Mouse (Mus musculus) hindbrain, embryonic 10.5 days (tissue): Measurements from ENCODE around the gene Syf2. TPM values are rescaled to one million over a fixed set of nuclear protein-coding genes. Genes with fewer than 3 reads are reported as not detected.

Source experiments
- DNase-seq: peaks from one replicate; pipeline ENCODE4 v3.0.0-alpha.2; 2017; ENCODE audit warnings: low spot score
- H3K27ac ChIP-seq: fragments of 300-500 bp; sonication (generic); 2 replicates; pipeline ENCODE4 v1.5.1; 2016; ENCODE audit warnings: mild to moderate bottlenecking, moderate library complexity
- H3K27me3 ChIP-seq: fragments of 300-500 bp; sonication (generic); 2 replicates; pipeline ENCODE4 v1.6.1; 2016; ENCODE audit warnings: mild to moderate bottlenecking; ENCODE audit not compliant: poor library complexity, insufficient read depth, severe bottlenecking
- H3K36me3 ChIP-seq: fragments of 300-500 bp; sonication (generic); 2 replicates; pipeline ENCODE4 v1.6.1; 2016; ENCODE audit warnings: mild to moderate bottlenecking, moderate library complexity
- H3K4me1 ChIP-seq: fragments of 300-500 bp; sonication (generic); replicated peaks from 2 replicates; pipeline ENCODE4 v1.6.1; 2016; ENCODE audit warnings: mild to moderate bottlenecking
- H3K4me3 ChIP-seq: fragments of 300-500 bp; sonication (generic); 2 replicates; pipeline ENCODE4 v1.5.1; 2016; ENCODE audit warnings: mild to moderate bottlenecking, moderate library complexity
- H3K9me3 ChIP-seq: fragments of 300-500 bp; sonication (generic); 2 replicates; pipeline ENCODE4 v1.6.1; 2016; ENCODE audit warnings: mild to moderate bottlenecking, moderate library complexity
- WGBS: fragments of 180-500 bp; shearing (Covaris S2); methylation state at CpG from one replicate; pipeline ENCODE4 v1.1.7; 2016; 5-methylcytosine and 5-hydroxymethylcytosine counted together
- polyA plus RNA-seq: library from polyadenylated mRNA; unstranded; fragments of >200 nt; fragmentation: Nextera tagmentation; extraction: Ambion mirVana; gene quantifications from 2 replicates; pipeline ENCODE4 v1.2.1, GENCODE M21; 2016

Gene Syf2
- polyA plus RNA-seq, 1 experiment from 2014 or later: 75.2 TPM

DNA sequence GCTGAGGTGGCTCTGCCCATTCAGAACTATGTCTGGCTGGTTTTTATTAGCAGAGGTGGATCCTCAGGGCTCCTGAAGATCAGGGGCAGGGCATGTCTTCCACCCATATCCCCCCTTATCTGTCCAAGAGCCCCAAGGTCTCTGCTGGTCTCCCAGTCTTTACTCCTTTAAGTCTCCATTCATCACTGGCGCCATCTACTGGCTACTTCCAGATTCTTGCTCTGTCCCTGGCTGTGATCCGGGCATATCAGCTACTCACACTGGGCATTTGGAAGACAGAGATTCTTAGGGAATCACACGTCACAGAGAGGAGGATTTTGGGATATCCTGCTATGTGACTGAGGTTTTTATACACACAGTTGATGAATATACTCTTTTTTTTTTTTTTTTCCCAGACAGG lies 25.6 kb downstream of the Syf2 start:
- peaks cover 35% of the 10 kb centered on the region for H3K27me3 ChIP-seq
- H3K36me3 ChIP-seq: no peaks in the 10 kb centered on the region
- H3K4me1 ChIP-seq: peaks cover 9% of the 10 kb centered on the region
- 23% methylated on average over 3 of the region's 3 CpGs for WGBS
- H3K4me3 ChIP-seq: no peak overlapping the region
- peak; percentile 58 for DNase-seq
- no peak overlapping the region for H3K27ac ChIP-seq
- no peaks in the 10 kb centered on the region for H3K9me3 ChIP-seq

DNA sequence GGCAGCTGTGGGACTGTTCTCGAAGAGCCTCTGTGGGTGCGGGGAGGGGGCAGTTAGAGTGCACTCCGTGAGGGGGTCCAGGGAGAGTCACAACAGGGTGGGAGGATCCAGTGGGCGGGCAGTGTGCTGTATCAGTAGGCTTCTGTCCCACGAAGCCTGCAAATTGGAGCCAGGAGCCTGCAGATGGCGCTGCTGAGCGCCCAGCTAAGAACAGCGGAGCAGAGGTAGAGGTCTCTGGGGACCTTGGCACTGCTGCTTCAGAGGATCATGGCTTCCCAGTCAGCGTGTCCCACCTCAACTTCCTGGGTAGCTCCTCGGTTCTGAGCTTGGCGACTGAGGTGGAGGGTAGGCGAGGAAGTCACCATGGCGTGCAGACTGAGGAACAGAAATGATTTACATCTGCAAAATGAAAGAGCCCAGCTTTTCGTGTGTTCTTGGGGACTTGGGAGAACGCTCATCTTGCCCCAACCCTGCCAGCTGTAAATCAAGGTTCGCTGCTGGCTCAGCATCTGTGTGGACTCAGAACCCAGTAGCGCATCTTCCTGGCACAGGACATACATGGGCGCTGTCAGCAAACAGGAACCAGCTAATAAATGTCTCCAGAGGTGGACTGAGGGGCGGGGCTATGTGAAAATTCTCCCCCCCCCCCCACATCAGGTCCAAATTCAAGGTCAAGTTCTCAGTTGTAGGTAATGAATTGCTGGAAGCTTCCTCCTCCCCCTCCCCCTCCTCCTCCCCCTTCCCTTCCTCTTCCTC lies 32.5 kb downstream of the Syf2 start:
- WGBS: 27% methylated on average over 19 of the region's 19 CpGs
- Histone ChIP-seq H3K36me3 (no peaks in the 10 kb centered on the region), H3K4me1 (peaks cover 7% of the 10 kb centered on the region; the same call in 1 of the 2 replicates), H3K27me3 (peaks cover 10% of the 10 kb centered on the region; the same call in 1 of the 2 replicates), H3K9me3 (no peaks in the 10 kb centered on the region), H3K4me3 (0 out of 2 replicates have a peak overlapping the region, but pooled peaks have one; percentile 18), H3K27ac (peak overlapping the region; percentile 23; the same call in 1 of the 2 replicates)
- peak; percentile 60 for DNase-seq

DNA sequence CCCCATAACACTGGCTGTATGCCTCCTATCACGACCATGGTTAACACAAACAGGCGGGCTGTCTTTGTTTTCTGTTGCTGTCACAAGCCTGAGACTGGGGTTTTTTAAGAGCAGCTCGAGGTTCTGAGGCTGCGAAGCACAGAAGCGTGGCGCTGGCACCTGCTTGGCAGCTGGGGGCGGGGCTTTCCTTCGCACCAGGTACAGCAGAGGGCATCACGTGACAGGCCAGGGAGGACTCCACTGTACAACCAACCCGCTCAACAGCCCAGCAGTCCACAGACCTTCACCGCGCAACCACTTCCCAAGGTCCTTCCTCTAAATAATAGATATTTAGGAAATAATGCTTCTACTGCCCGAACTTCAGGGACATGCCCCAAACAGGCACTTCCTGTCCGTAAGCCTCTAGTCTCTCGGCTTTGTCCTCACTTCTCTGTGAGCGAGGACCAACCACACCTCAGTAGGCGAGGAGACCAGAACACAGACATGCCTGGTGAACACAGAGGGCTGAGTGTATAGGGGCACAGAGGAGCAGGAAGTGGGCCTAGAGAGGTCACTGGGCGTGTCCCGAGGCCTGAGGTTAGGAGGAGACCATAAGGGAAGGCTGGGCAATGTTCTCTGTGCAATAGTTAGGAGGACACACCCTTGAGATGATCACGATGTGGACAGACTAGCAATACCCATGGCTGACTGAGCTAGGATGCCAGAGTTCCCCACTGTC lies 37.3 kb downstream of the Syf2 start:
- H3K4me1 ChIP-seq: peaks cover 9% of the 10 kb centered on the region; the same call in 1 of the 2 replicates
- 82% methylated on average over 20 of the region's 20 CpGs for WGBS
- H3K9me3 ChIP-seq: no peaks in the 10 kb centered on the region
- H3K27ac ChIP-seq: no peak overlapping the region
- H3K4me3 ChIP-seq: no peak overlapping the region
- no peak for DNase-seq
- no peaks in the 10 kb centered on the region for H3K27me3 ChIP-seq
- no peaks in the 10 kb centered on the region for H3K36me3 ChIP-seq

DNA sequence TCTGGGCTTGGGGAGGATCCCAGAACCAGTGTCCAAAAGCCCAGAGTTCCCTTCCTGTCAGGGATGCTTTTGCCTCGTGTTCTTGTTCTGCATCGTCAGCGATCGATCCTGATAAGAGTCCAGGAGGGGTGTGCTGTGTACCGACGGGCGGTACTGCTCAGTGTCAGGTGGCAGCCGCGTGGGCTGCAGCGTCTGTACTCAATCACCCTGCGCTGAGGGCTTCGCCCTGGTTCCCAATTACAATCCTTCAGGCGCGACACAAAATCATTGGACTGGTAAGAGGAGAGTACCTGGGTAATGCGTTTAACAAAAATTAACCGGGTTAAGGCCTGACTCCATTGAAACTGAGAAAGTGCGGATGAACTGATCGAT lies 37.9 kb downstream of the Syf2 start:
- Histone ChIP-seq H3K27me3 (no peaks in the 10 kb centered on the region), H3K4me1 (0 out of 2 replicates have a peak, but pooled peaks cover 5% of the 10 kb centered on the region), H3K36me3 (no peaks in the 10 kb centered on the region), H3K27ac (no peak overlapping the region), H3K9me3 (no peaks in the 10 kb centered on the region), H3K4me3 (no peak overlapping the region)
- 87% methylated on average over 18 of the region's 18 CpGs for WGBS
- DNase-seq: no peak

DNA sequence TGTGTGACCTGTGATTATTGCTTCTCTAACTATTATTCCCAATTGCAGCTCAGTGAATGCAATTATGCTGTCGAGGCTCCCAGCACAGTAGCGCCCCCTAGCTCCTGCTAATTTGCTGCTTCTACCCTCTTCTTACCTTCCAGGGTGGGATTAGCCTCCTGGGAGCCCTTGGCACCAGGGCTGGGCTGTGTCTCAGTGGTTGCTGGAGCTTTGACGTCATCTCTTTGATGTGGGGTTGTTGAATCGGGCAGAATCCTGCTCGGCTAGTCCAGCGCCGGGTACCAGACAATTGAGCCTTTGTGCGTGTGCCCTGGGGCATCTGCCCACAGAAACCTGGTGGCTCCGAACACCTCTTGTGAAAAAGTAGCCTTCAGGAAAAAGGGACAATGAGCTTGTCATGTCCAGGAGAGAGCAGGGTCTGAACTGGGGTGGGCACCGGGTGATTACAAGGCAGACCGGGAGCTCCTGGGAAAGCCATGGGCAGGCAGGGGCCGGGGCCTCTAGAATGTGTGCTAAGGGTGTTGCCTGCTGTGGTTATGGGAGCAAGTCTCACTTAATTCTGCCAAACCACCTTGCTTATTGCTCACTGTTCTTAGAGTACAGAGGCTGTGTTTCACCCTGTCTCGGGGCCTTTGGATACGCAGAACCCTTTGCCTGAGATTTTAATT lies 44.7 kb downstream of the Syf2 start:
- 31% methylated on average over 14 of the region's 14 CpGs for WGBS
- Histone ChIP-seq H3K9me3 (no peaks in the 10 kb centered on the region), H3K4me1 (peaks cover 23% of the 10 kb centered on the region), H3K27me3 (no peaks in the 10 kb centered on the region; the same call in 1 of the 2 replicates), H3K4me3 (no peak overlapping the region), H3K27ac (no peak overlapping the region), H3K36me3 (no peaks in the 10 kb centered on the region)
- peak; percentile 34 for DNase-seq

DNA sequence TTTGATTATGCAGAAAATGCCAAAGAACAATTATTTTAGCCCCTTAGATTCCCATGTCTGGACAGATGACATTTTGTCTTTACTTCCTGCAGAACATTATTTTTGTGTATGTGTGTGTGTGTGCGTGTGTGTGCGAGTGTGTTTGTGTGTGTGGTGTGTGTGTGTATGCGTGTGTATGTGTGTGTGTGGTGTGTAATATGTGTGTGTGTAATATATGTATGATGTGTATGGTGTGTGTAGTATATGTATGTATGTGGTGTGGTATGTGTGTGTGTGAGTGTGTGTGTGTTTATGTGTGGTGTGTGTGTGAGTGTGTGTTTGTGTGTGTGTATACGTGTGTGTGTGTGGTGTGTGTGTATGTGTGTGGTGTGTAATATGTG lies 45.2 kb downstream of the Syf2 start:
- Histone ChIP-seq H3K4me3 (no peak overlapping the region), H3K4me1 (peaks cover 25% of the 10 kb centered on the region), H3K36me3 (no peaks in the 10 kb centered on the region), H3K9me3 (no peaks in the 10 kb centered on the region), H3K27me3 (no peaks in the 10 kb centered on the region; the same call in 1 of the 2 replicates), H3K27ac (no peak overlapping the region)
- 91% methylated on average over 4 of the region's 4 CpGs for WGBS
- DNase-seq: no peak

DNA sequence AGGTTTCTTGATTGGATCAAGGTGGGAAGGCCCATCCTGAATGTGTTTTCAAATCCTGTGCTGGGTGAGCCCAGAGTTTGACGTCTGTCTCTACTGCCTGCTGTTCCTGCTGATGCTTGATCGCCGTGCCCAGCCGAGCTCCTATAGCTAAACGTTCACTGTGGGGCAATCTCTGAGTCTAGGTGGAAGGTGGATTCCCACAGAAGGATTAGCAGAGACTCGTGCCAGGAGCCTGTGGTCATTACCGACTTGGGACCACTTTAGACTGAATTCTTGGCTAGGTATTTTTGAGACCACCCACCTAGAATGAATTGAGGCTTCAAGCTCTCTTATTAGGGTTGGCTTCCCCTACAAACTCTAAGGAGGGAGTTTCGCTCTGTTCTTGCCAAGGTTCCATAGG lies 48.2 kb downstream of the Syf2 start:
- Histone ChIP-seq H3K4me1 (peaks cover 37% of the 10 kb centered on the region), H3K27ac (peak overlapping the region; percentile 68), H3K36me3 (no peaks in the 10 kb centered on the region), H3K9me3 (no peaks in the 10 kb centered on the region), H3K27me3 (no peaks in the 10 kb centered on the region; the same call in 1 of the 2 replicates), H3K4me3 (no peak overlapping the region)
- 80% methylated on average over 8 of the region's 8 CpGs for WGBS
- no peak for DNase-seq

DNA sequence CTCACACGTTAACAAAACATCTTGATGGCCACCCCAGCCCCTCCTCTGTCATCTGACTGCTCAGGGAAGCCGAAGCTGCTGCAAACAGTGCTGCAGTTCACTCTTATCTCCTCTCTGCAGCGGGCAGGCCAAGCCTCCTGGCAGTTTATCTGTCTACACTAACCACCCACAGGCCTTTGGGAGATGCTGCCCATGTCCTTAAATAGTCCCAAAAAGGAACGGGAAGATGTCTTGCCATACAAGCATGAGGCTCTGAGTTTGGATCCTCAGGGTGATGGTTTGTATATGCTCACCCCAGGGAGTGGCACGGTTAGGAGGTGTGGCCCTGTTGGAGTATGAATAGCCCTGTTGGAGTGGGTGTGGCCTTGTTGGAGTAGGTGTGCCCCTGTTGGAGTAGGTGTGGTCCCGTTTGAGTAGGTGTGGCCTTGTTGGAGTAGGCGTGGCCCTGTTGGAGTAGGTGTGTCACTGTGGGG lies 51.3 kb downstream of the Syf2 start:
- no peaks in the 10 kb centered on the region; the same call in 1 of the 2 replicates for H3K27me3 ChIP-seq
- H3K36me3 ChIP-seq: no peaks in the 10 kb centered on the region
- H3K27ac ChIP-seq: 0 out of 2 replicates have a peak overlapping the region, but pooled peaks have one; percentile 35
- H3K4me1 ChIP-seq: peaks cover 36% of the 10 kb centered on the region
- no peak overlapping the region for H3K4me3 ChIP-seq
- DNase-seq: no peak
- WGBS: 64% methylated on average over 7 of the region's 7 CpGs
- no peaks in the 10 kb centered on the region for H3K9me3 ChIP-seq

DNA sequence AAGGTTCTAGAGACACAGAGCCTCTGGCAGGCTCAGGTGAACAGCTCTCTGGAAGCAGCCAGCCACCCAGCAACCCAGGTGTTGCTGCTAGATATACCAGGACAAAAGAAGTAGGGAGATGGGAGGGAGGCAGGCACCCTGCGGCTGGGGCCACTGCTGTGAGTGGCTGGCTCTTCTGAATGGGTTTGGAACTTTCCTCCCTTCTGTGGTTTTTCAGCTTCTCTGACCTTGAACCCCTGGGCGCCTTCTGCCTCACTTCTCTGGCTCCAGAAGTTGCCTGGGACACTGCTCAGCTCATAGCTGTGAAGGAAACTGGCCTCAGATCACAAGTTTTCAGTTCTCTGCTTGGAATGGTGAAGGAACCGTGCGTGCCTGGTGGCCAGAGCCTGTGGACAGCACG lies 52.4 kb downstream of the Syf2 start:
- 69% methylated on average over 5 of the region's 5 CpGs for WGBS
- peaks cover 36% of the 10 kb centered on the region for H3K4me1 ChIP-seq

DNA sequence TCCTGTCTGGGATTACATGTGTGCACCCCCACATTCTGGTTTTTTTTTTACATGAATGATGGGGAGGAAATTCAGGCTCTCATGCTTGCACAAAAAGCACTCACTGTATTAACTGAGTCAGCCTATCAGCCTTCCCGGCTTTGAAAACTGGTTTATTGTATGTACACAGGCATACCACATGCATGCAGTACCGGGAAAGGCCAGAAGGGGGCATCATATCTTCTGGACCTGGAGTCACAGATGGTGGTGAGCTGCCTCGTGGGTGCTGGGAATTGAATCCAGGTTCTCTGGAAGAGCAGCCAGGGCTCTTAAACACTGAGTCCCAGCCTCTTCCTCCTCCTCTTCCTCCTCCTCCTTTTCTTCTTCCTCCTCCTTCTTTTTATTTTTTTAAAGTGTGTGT lies 53.9 kb downstream of the Syf2 start:
- no peak for DNase-seq
- Histone ChIP-seq H3K4me3 (no peak overlapping the region), H3K36me3 (no peaks in the 10 kb centered on the region), H3K9me3 (no peaks in the 10 kb centered on the region), H3K4me1 (peaks cover 29% of the 10 kb centered on the region), H3K27ac (no peak overlapping the region), H3K27me3 (no peaks in the 10 kb centered on the region; the same call in 1 of the 2 replicates)
- WGBS: 67% methylated on average over 3 of the region's 3 CpGs

More for the DNA sequence above, 52.4 kb downstream of the Syf2 start:
- no peaks in the 10 kb centered on the region; the same call in 1 of the 2 replicates for H3K27me3 ChIP-seq
- H3K27ac ChIP-seq: peak overlapping the region; percentile 69; the same call in 1 of the 2 replicates
- no peak for DNase-seq
- no peaks in the 10 kb centered on the region for H3K9me3 ChIP-seq
- no peak overlapping the region for H3K4me3 ChIP-seq
- H3K36me3 ChIP-seq: no peaks in the 10 kb centered on the region

DNA sequence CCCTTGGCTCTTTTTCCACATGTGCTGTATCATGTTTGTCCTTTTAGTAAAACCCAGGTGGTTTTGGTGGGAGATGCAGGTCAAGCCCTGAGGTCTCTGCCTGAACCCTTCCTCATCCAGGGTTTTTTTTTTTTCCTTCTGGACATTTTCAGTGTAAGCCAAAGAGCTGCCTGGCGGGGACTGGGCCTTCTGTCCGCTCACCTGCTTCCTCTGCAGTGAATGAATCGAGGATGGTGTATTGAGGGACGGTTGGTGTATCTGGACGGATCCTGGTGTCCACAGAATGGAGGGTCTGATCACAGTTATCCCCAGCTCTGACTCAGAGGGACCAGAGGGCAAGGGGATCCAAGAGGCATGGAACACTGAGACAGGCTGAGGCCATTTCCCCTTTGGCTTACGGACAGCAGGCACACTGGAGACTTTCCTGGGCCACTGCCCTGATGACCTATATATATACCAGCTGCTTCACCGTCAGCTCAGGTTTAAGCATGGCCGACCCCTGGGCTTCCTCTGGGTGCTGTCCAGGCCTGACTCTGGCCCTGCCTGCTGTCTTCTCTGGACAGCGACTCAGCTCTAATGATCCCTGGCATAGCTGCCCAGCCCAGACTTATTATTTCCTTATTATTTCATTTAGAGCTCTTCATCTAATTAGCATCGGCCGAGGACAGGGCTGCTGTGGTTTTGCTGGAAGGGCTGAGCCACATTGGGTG lies 55.1 kb downstream of the Syf2 start:
- 81% methylated on average over 11 of the region's 11 CpGs for WGBS

DNA sequence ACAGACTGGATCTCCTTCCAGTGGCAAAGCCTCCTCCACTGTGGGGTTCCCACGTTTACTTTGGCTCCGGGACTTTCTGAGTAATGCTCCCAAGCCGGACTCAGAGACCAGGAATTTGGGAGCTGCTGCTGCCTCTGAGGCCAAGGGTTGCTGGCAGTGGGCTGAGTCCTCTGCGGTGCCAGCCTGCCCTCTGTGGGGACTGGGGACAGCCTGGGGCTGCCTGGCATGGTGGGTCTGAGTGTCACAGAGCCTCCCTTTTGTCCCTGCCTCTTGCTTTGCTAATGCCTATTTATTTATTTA lies 55.6 kb downstream of the Syf2 start:
- H3K36me3 ChIP-seq: no peaks in the 10 kb centered on the region
- no peak for DNase-seq
- H3K4me1 ChIP-seq: peaks cover 25% of the 10 kb centered on the region
- peak overlapping the region; percentile 16; the same call in 1 of the 2 replicates for H3K27ac ChIP-seq
- peaks cover 8% of the 10 kb centered on the region for H3K27me3 ChIP-seq
- H3K9me3 ChIP-seq: no peaks in the 10 kb centered on the region
- WGBS: 76% methylated on average over 4 of the region's 4 CpGs
- no peak overlapping the region for H3K4me3 ChIP-seq

More for the DNA sequence above, 55.1 kb downstream of the Syf2 start:
- no peak overlapping the region for H3K4me3 ChIP-seq
- peak overlapping the region; percentile 16; the same call in 1 of the 2 replicates for H3K27ac ChIP-seq
- H3K9me3 ChIP-seq: no peaks in the 10 kb centered on the region
- H3K36me3 ChIP-seq: no peaks in the 10 kb centered on the region
- DNase-seq: no peak
- peaks cover 3% of the 10 kb centered on the region for H3K27me3 ChIP-seq
- peaks cover 25% of the 10 kb centered on the region for H3K4me1 ChIP-seq
